Mouse (Mus musculus) liver, embryonic 12.5 days (tissue): ENCODE measurements at regions not wholly inside any gene's neighbourhood (a gene's known extent, or its start where the extent isn't known, plus 50 kb on each side); places are given as distances from the start of the nearest gene placed in this dataset.
"Not testable (repeated sequence)": the region's sequence is repeated elsewhere in the genome, so short reads cannot be mapped to it uniquely, and the experiment has no call there.

Source experiments
- ATAC-seq: fragments of 200-750 bp; cut with Nextera tagmentation; 2 replicates; pipeline ENCODE4 v1.8.0; 2017; ENCODE audit warnings: moderate number of reproducible peaks, mild to moderate bottlenecking, moderate library complexity
- H3K27ac ChIP-seq: fragments of 300-500 bp; sonication (generic); 2 replicates; pipeline ENCODE4 v1.5.1; 2016; ENCODE audit warnings: mild to moderate bottlenecking
- H3K27me3 ChIP-seq: fragments of 300-500 bp; sonication (generic); replicated peaks from 2 replicates; pipeline ENCODE4 v1.6.1; 2016; ENCODE audit warnings: mild to moderate bottlenecking, moderate library complexity
- H3K36me3 ChIP-seq: fragments of 300-500 bp; sonication (generic); 2 replicates; pipeline ENCODE4 v1.6.1; 2016; ENCODE audit warnings: mild to moderate bottlenecking, moderate library complexity
- H3K4me1 ChIP-seq: fragments of 300-500 bp; sonication (generic); 2 replicates; pipeline ENCODE4 v1.6.1; 2016
- H3K4me2 ChIP-seq: fragments of 300-500 bp; sonication (generic); 2 replicates; pipeline ENCODE4 v1.6.1; 2016; ENCODE audit warnings: mild to moderate bottlenecking, moderate library complexity
- H3K4me3 ChIP-seq: fragments of 300-500 bp; sonication (generic); 2 replicates; pipeline ENCODE4 v1.5.1; 2016; ENCODE audit warnings: mild to moderate bottlenecking, moderate library complexity
- H3K9ac ChIP-seq: fragments of 300-500 bp; sonication (generic); 2 replicates; pipeline ENCODE4 v1.6.1; 2016; ENCODE audit warnings: mild to moderate bottlenecking, moderate library complexity
- H3K9me3 ChIP-seq: fragments of 300-500 bp; sonication (generic); replicated peaks from 2 replicates; pipeline ENCODE4 v1.6.1; 2016; ENCODE audit warnings: mild to moderate bottlenecking, moderate library complexity
- WGBS: fragments of 180-500 bp; shearing (Covaris S2); methylation state at CpG from one replicate; pipeline ENCODE4 v1.1.7; 2016; ENCODE audit not compliant: insufficient replicate concordance; 5-methylcytosine and 5-hydroxymethylcytosine counted together

DNA sequence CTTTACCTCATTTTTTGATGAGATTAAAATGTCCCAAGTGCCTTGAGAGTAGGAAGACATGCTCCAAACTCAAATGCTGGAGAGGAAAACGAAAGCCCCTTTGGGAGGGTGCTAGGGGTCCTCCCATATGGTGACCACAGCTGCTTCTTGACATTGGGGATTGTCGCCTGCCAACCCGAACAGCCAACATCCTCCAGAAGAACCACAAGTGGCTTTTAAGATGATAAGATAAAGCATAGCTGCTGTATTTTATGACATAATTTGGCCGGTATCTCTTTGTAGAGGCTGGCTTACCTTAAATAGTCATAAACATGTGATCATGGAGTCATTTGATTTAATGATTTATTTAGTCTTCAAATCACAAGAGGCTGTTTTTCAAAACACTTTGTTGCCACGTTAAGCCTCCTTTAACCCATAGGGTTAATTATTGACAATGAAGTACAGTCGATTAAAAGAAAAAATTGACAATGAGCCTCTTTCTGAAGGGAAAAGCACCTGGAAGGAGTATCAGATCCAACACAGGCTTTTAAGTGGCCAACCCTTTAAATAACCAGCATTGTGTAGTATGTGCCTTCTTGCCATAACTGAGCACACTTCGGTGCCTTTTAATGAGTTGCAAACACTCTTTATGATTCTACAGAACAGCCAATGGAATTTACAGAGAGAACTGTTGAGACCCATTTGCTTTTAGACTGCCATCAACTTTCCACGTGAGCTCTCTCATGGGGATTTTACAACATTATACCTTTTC is 76.1 kb upstream of the Cdk6 start:
- not testable (repeated sequence) for H3K27ac ChIP-seq, H3K4me2 ChIP-seq, H3K27me3 ChIP-seq, H3K9ac ChIP-seq, ATAC-seq, H3K4me1 ChIP-seq, H3K36me3 ChIP-seq, H3K4me3 ChIP-seq, H3K9me3 ChIP-seq
- WGBS, result 48% methylated on average over 8 of the region's 8 CpGs

DNA sequence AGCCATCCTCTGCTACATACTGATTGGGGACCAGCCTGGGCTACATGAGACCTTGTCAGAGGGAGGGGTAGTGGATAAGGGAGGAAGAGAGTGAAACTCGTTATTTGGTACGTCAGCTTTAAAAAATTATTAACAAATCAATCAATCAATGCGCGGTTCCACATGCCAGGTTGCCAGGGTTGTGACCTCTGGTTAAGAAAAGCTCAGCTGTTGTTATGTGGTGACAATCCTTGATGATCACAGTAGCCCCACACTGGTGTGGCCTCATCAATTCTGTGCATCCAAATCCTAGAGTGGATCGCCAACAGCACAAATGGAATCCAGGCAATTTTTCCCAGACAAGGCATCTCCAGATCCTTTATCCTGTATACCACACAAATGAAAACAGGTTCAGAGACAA is 74.3 kb upstream of the Cdk6 start:
- no peak overlapping the region for H3K4me3 ChIP-seq
- H3K9ac ChIP-seq, result no peak overlapping the region
- H3K27ac ChIP-seq, result no peak overlapping the region
- H3K27me3 ChIP-seq, result no peaks in the 10 kb centered on the region
- no peak for ATAC-seq
- H3K4me1 ChIP-seq, result no peaks in the 10 kb centered on the region
- H3K36me3 ChIP-seq, result no peaks in the 10 kb centered on the region
- no peaks in the 10 kb centered on the region for H3K9me3 ChIP-seq
- H3K4me2 ChIP-seq, result no peak overlapping the region
- WGBS, result 66% methylated on average over 5 of the region's 5 CpGs

GRCm38 (mm10) chr5:3269760-3270159 is 71.5 kb upstream of the Cdk6 start:
- Histone ChIP-seq H3K4me1 (no peaks in the 10 kb centered on the region), H3K4me3 (no peak overlapping the region), H3K36me3 (no peaks in the 10 kb centered on the region), H3K4me2 (no peak overlapping the region), H3K27me3 (no peaks in the 10 kb centered on the region), H3K9me3 (no peaks in the 10 kb centered on the region), H3K27ac (no peak overlapping the region), H3K9ac (no peak overlapping the region)
- no peak for ATAC-seq
- WGBS, result 65% methylated on average over 7 of the region's 7 CpGs

DNA sequence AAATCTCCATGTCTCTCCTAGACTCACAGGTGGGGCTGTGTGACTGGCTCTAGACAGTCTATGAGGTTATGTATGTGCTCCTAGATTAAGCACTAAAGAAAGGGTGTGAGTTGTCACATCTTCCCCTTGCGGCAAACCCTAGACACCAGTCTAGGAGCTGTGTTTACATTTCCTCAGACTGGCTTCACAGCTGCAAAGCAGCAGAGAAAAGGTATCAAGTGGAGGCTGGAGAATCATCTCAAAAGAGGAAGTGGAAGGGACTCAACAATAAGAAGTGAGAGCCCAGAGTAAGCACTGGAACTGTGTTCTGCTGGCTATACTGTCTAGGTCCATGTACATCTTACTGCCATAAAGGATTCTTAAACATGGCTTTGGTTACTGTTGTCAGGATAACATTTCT is 68.1 kb upstream of the Cdk6 start:
- not testable (repeated sequence) for H3K4me1 ChIP-seq, H3K4me2 ChIP-seq, H3K9ac ChIP-seq, H3K9me3 ChIP-seq, H3K27me3 ChIP-seq, ATAC-seq, H3K36me3 ChIP-seq, H3K27ac ChIP-seq, H3K4me3 ChIP-seq
- WGBS, result 39% methylated on average over 1 of the region's 1 CpGs

DNA sequence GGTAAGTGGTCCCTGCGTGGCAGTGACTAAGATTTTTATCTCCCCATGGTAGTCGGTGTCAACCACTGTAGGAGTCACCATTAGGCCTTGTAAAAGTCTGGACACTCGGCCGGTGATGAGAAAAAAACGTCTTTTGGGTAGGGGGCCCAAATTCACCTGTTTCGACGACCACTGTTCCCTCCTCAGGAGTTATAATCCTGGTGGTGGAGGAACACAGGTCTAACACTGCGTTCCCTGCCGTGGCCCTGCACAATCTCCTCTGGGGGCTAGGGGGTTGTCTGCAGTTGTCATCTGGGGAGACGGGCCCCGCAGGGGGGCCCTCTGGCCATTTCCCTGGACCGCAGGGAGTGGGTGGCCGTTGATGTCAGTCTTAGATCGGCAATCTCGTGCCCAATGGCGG is 64.0 kb upstream of the Cdk6 start:
- not testable (repeated sequence) for H3K4me3 ChIP-seq, H3K27me3 ChIP-seq, H3K36me3 ChIP-seq, H3K9ac ChIP-seq, H3K27ac ChIP-seq, H3K4me1 ChIP-seq, H3K4me2 ChIP-seq, H3K9me3 ChIP-seq, ATAC-seq
- WGBS, result 83% methylated on average over 16 of the region's 16 CpGs

GRCm38 (mm10) chr5:3278956-3279355 is 62.3 kb upstream of the Cdk6 start:
- H3K4me3 ChIP-seq, H3K27ac ChIP-seq, H3K27me3 ChIP-seq, H3K4me1 ChIP-seq, H3K9ac ChIP-seq, H3K9me3 ChIP-seq, H3K4me2 ChIP-seq, H3K36me3 ChIP-seq, ATAC-seq: not testable (repeated sequence)
- WGBS, result 61% methylated on average over 5 of the region's 5 CpGs

GRCm38 (mm10) chr5:3281911-3282506 is 59.3 kb upstream of the Cdk6 start:
- H3K36me3 ChIP-seq, ATAC-seq, H3K4me3 ChIP-seq, H3K27me3 ChIP-seq, H3K27ac ChIP-seq, H3K9me3 ChIP-seq, H3K4me2 ChIP-seq, H3K9ac ChIP-seq, H3K4me1 ChIP-seq: not testable (repeated sequence)
- 64% methylated on average over 8 of the region's 8 CpGs for WGBS

DNA sequence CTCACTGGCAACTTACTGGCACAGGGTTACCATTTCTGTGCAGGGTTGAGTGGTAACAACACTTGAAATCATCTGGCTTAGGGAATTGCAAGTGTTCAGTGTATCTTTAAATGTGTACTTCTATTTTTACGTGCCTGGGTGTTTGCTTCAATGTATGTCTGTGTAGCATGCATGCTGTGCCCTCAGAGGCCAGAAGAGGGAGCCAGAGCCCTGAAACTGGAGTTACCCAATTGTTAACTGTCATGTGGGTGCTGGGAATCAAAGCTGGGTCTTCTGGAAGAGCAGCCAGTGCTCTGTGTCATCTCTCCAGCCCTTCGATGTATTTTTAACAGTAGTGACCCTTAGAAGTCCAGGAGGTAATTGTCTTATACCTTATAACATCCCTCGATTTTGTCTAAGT is 58.2 kb upstream of the Cdk6 start:
- 71% methylated on average over 3 of the region's 3 CpGs for WGBS
- ATAC-seq, result no peak
- H3K4me1 ChIP-seq, result no peaks in the 10 kb centered on the region
- no peak overlapping the region for H3K27ac ChIP-seq
- H3K4me3 ChIP-seq, result no peak overlapping the region
- H3K9me3 ChIP-seq, result peaks cover 5% of the 10 kb centered on the region
- H3K27me3 ChIP-seq, result no peaks in the 10 kb centered on the region
- no peak overlapping the region for H3K4me2 ChIP-seq
- no peak overlapping the region for H3K9ac ChIP-seq
- no peaks in the 10 kb centered on the region for H3K36me3 ChIP-seq

DNA sequence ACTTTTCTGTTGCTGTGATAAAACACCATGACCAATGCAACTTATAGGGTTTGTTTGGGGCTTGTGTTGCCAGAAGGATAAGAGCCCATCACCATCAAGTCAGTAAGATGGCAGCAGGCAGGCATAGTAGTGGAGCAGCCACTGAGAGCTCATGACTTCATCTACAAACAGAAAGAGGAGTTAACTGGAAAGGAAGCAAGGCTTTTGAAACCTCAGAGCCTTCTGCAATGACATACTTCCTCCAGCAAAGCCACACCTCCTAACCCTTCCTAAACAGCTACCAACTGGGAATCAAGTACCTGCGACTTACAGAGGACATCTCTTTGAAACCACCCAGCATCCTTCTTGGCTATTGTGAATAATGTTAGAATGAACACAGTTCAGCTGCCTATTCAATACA is 57.0 kb upstream of the Cdk6 start:
- H3K27ac ChIP-seq, H3K9ac ChIP-seq, ATAC-seq, H3K27me3 ChIP-seq, H3K4me2 ChIP-seq, H3K4me3 ChIP-seq, H3K36me3 ChIP-seq, H3K9me3 ChIP-seq, H3K4me1 ChIP-seq: not testable (repeated sequence)
- 65% methylated on average over 1 of the region's 1 CpGs for WGBS

DNA sequence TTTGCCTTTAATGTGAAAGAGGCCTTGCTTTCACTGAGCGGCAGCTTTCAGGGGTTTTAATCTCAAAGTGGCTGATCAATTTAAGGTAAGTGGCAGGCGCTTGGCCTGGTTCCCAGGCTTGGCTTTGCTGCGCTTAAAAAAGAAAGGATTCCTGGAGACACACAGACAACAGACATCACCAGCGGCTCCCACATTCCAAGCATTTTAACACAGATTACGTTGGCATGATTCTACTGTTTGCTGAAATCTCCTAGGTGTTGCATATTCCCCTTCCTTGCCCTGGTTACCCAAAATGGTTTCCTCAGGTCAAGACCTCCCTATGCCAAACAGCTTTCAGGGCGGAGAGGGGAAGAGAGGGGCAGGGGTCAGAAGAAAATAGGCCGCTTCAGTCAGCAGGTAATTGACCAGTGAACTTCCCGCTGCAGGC is 51.3 kb upstream of the Cdk6 start:
- H3K4me2 ChIP-seq, H3K4me1 ChIP-seq, H3K27me3 ChIP-seq, H3K36me3 ChIP-seq, H3K9me3 ChIP-seq, H3K9ac ChIP-seq, ATAC-seq, H3K4me3 ChIP-seq, H3K27ac ChIP-seq: not testable (repeated sequence)
- 66% methylated on average over 8 of the region's 8 CpGs for WGBS
